Mouse (Mus musculus): ENCODE data around the gene Gm28374.

GRCm38 (mm10) chr19:6048681-6049410, 33.2 kb downstream of the Gm28374 start:
- no peak for TF ChIP-seq CTCF (IDR thresholded peaks at IDR 0.05; ENCODE audit: low read depth, low read length)
- no peak for TF ChIP-seq POLR2A (IDR thresholded peaks at IDR 0.05; ENCODE audit: extremely low read depth, insufficient read depth, low read length)
